Mouse (Mus musculus) adrenal gland, postnatal 4 days (tissue): ENCODE measurements at regions not wholly inside any gene's neighbourhood (a gene's known extent, or its start where the extent isn't known, plus 50 kb on each side); places are given as distances from the start of the nearest gene placed in this dataset.
A peak's percentile ranks its signal among the peaks of the same experiment; 100 is the strongest.

Experiments
- DNase-seq, 2 experiments: peaks; one replicate each; pipeline ENCODE4 v3.0.0; 2021 to 2022; ENCODE audit warnings: low spot score in 2 of 2, mixed read lengths in 2 of 2

DNA sequence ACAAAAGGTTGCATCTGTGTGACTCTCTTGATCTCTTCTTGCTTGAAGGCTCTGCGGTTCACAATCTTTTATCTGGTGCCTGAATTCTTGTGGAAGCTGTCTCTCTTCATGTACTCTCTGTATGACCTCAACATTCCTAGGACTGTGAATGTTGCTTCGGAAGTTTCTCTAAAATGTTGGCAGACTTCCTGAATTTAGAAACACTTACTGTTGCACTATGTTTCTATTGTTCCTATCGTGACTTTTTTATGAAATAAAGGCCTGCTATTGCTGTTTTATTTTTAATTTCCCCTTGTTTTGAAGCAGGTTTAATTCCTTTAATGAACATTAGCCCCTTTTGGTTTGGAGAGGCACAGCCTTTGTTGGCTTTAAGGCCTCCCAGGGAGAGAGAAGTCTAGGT is 114.0 kb upstream of the Etaa1 start:
- no peak for DNase-seq

DNA sequence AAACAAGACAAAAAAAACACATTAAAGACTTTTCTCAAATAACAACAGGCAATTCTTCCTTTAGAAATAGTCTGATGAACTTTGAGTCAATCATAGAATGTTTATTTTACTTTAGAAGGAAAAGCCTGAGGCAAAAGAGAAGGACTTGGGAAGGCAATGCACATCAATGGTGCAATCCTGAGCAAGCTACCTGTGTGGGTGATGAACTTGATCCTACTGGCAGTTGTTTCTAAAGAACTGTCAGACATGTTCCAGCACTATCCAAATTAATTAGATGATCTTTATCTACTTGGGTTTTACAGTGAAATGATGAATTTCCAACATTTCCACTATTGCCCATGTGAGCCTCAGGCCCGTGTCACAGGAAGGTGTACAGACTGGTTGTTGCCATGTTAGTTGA is 87.9 kb upstream of the Etaa1 start:
- no peak for DNase-seq

DNA sequence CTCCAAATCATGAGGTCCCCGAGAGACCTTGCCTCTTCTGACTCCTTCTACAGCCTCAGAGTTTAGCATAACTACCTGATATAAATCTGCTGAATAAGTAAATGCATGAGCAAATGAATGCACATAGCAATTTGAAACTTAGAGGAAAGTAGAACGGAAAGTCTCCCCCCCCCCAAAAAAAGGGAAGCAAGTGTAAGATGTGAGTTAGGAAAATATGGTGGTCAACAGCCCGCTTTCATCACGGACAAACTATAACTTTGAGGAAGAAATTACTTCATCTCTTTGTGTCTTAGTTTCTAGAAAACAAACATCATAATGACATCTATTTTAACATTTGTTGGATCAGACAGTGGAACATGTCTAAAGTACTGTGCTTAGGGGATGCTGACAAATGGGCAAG is 77.4 kb upstream of the Etaa1 start:
- no peak for DNase-seq

DNA sequence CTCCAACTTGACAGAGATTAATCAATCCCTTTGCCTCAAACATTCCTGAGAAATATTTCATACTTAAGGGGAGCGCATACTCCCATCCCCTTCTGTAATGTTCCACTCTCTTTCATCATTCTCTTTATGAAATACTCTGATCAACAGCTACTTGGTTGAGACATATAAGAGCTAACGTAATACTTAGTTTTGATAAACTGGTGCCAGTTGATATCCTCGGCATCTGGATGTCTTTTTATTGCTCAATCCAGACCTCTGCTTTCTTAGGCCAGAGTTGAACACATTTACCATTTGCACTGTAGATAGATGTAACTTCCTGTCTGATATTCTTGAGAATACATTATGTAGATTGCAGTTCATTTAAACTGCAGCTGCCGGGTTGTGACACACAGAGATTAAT is 68.4 kb upstream of the Etaa1 start:
- DNase-seq, result no peak

DNA sequence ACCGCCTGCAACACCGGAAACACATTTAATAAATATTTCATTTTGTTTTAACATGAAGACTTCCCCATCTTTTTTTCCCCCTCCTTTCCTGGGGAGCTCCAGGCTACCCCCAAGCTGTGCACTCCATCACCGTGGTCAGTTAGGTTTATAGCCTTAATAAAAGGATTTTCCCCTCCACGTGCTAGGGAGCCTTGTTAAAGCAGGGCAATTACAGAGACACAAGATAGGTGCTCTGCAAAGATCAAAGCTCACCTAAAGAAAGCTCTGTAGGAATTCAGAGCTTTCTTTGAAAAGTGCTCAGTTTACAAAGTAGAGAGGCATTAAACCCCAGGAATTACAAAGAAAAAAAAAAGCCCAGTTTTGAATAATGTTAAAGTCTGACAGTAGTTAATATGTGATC is 61.6 kb upstream of the Etaa1 start:
- DNase-seq, result no peak

DNA sequence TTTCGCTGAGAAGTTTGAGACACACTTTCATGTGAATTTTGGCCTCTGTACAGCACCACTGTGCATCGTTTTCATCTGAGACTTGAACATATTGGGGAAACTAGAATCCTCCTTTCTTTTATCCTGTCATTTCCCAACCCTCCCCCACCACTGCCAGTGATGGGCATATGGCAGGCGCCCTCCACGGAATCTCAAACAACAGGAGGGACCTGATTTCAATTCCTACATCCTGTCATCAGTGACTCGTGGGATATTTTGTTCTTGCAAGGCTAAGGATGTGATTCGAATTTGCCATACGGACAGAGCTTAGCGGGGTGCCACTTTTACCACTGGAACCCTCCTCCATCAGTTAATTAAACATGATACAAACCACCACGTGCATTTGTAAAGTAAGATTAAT is 60.9 kb upstream of the Etaa1 start:
- no peak for DNase-seq

DNA sequence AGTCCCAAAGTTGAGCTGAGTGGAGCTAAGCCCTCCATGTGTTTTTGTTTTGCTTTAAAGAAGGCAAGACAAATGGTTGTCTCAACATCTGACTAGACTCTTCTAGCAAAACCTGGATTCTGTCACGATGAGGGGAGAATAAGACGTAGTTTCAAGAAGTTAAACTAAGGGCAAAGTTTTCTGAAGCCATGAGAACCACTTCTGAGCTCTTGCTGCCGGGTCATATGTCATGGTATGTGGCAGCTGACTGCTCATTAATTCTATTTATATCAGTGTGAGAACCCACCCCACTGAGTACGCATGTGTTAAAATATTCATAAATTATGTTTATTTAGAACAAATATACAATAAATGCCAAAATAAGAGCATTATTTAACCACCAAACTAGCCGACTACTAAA is 58.4 kb upstream of the Etaa1 start:
- no peak for DNase-seq

DNA sequence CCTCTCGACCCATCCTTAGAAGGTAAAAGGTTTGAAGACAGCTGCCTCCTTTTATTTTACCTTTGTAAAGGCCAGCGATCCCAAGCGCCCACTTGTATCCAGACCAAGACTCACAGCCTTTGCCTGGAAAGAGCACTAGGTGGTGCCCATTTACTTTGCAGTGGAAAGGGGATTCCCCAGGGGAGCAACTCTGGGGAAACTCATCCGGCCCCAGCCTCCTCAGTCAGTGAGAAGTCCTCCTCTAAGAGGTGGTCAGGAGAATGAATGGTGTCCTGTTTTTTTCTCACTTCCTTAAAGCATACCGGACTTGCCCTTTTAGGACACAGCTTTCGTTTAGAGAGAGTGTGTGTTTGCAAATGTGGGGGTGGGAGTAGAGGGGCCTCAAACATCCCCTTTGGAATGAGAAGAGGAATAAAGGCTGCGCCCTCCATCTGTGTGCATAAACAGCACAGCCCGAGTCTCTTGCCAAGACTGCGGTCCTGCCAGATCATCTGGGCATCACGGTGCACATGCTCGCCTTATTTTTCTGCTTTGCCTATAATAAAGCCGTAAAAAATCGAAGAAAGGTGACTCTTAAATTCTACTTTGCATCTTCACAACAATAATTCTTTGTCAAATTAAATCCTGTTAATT is 57.5 kb upstream of the Etaa1 start:
- peak; percentile 9 to 34 for DNase-seq

DNA sequence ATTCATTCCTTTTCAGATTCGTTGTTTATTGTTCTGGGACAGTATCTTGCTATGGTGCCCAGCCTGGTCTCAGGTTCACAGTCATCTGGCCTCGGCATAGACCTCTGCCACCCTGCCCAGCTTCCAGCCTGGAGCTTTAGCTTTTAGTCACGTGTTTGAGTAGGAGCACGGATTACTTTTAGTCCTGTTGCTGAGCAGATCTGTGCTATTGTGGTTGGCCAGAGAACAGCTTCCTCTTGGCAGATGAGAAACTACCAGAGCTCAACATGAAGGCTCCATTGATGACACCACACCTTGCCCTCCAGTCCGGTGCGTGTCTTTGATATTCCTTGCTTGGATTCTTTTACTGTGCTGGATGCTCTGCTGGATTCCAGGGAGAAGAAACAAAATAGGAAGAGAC is 54.5 kb upstream of the Etaa1 start:
- DNase-seq, result no peak
